Mouse (Mus musculus) neural tube, embryonic 14.5 days (tissue): ENCODE results near the gene Lsm2. TPM values are rescaled to one million over a fixed set of nuclear protein-coding genes. Genes with fewer than 3 reads are reported as not detected.
"Not testable (repeated sequence)": the region's sequence is repeated elsewhere in the genome, so short reads cannot be mapped to it uniquely, and the experiment has no call there.

Experiments
- ATAC-seq: fragments of 200-750 bp; cut with Nextera tagmentation; 2 replicates; pipeline ENCODE4 v1.8.0; 2017; ENCODE audit warnings: low read depth, mild to moderate bottlenecking, moderate TSS enrichment, moderate library complexity
- H3K27ac ChIP-seq: fragments of 300-500 bp; sonication (generic); 2 replicates; pipeline ENCODE4 v1.5.1; 2014; ENCODE audit warnings: low read depth, mild to moderate bottlenecking, control low read depth, low read length, moderate library complexity, mixed read lengths
- H3K27me3 ChIP-seq: fragments of 300-500 bp; sonication (generic); 2 replicates; pipeline ENCODE4 v1.6.1; 2014; ENCODE audit warnings: low read length; ENCODE audit not compliant: control insufficient read depth, insufficient read depth
- H3K36me3 ChIP-seq: fragments of 300-500 bp; sonication (generic); 2 replicates; pipeline ENCODE4 v1.6.1; 2014; ENCODE audit warnings: low read length, mixed read lengths; ENCODE audit not compliant: control insufficient read depth, insufficient read depth
- H3K4me1 ChIP-seq: fragments of 300-500 bp; sonication (generic); 2 replicates; pipeline ENCODE4 v1.6.1; 2014; ENCODE audit warnings: low read length; ENCODE audit not compliant: control insufficient read depth, insufficient read depth
- H3K4me2 ChIP-seq: fragments of 300-500 bp; sonication (generic); 2 replicates; pipeline ENCODE4 v1.6.1; 2014; ENCODE audit warnings: mild to moderate bottlenecking, low read depth, low read length, control low read depth
- H3K4me3 ChIP-seq: fragments of 300-500 bp; sonication (generic); 2 replicates; pipeline ENCODE4 v1.5.1; 2014; ENCODE audit warnings: low read depth, low read length, control low read depth, mixed read lengths
- H3K9ac ChIP-seq: fragments of 300-500 bp; sonication (generic); replicated peaks from 2 replicates; pipeline ENCODE4 v1.6.1; 2014; ENCODE audit warnings: low read depth, mild to moderate bottlenecking, control low read depth, low read length, mixed read lengths
- H3K9me3 ChIP-seq: fragments of 300-500 bp; sonication (generic); 2 replicates; pipeline ENCODE4 v1.6.1; 2016; ENCODE audit warnings: low read length; ENCODE audit not compliant: control insufficient read depth
- WGBS: fragments of 180-500 bp; shearing (Covaris S2); extraction: QIAGEN DNeasy Blood & Tissue Kit; methylation state at CpG from one replicate; pipeline ENCODE4 v1.1.7; 2014; 5-methylcytosine and 5-hydroxymethylcytosine counted together
- polyA plus RNA-seq: library from polyadenylated mRNA; unstranded; fragments of >200 nt; fragmentation: Nextera tagmentation; extraction: Ambion mirVana; gene quantifications from 2 replicates; pipeline ENCODE4 v1.2.1, GENCODE M21; 2014

Gene Lsm2
- polyA plus RNA-seq, 1 experiment from 2014 or later = 89.5 TPM

DNA sequence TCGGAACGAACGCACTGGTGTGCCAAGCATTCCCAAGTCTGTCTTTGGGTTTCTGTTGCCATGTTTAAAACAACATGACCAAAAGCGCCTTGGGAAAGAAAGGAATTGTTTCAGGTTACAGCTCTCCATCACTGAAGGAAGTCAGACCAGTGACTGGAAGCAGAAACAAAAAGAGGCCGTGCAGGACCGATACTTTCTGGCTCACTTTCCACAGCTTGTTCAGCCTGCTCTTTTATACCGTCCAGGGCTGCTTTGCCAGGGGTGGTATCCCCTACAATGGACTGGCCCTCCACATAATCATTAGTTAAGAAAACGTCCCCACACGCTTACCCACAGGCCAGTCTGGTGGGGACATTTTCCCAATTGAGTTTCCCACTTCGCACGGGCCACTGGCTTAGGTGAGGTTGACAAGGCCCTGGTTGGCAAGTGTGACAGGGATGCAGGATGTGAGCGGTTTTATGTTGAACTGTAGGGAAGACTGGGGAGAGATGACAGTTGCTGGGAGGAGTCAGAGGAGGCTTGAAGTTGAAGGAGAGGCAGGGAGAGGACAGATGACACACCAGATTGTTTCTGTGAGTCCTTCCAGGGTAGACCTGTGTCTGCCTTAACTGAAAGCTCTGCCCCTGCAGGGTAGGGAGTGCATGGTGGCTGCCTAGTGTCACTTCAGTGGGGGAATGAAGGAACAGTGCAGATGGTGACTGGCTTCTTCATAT is 20.6 kb downstream of the Lsm2 start:
- Histone ChIP-seq H3K9ac (peak overlapping the region; percentile 91; the same call in 1 of the 2 replicates), H3K4me2 (peak overlapping the region; percentile 99), H3K27ac (no peak overlapping the region), H3K27me3 (no peaks in the 10 kb centered on the region), H3K4me1 (peaks cover 17% of the 10 kb centered on the region), H3K9me3 (no peaks in the 10 kb centered on the region), H3K36me3 (peaks cover 15% of the 10 kb centered on the region; the same call in 1 of the 2 replicates), H3K4me3 (peak overlapping the region; percentile 70)
- no peak for ATAC-seq
- 13% methylated on average over 12 of the region's 12 CpGs for WGBS

DNA sequence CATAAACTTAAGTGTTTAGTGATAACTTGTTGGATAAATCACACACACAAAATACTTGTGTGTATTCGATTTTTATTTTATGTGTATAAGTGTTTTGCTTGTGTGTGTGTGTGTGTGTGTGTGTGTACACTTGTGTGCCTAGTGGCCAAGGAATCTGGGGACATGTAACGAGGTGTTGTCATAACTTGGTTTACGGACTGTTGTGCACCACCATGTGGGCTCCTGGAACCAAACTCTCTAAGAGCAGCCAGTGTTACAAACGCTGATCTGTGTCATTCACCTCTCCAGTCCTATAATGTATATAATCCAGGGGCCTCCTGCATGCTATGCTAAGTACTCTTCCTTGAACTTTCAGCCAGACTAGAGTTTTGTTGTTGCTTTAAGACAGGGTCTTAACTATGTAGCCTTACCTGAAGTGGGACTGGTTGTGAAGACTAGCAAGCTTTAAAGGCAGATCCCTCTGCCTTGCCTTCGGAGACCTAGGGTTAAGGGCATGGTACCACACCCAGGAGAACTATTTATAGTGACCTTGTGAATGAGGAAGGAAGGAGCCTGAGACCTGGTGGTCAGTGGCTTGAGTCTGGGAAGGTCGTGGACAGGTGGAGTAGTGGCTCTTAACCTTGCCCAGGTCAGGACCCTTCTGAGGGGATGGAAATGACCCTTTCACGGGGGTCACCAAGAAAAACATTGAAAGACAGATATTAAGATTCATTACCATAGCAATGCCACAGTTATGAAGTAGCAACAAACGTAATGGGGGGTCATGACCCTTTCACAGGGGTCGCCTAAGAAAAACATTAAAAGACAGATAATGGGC is 21.6 kb downstream of the Lsm2 start:
- no peak overlapping the region for H3K4me2 ChIP-seq

DNA sequence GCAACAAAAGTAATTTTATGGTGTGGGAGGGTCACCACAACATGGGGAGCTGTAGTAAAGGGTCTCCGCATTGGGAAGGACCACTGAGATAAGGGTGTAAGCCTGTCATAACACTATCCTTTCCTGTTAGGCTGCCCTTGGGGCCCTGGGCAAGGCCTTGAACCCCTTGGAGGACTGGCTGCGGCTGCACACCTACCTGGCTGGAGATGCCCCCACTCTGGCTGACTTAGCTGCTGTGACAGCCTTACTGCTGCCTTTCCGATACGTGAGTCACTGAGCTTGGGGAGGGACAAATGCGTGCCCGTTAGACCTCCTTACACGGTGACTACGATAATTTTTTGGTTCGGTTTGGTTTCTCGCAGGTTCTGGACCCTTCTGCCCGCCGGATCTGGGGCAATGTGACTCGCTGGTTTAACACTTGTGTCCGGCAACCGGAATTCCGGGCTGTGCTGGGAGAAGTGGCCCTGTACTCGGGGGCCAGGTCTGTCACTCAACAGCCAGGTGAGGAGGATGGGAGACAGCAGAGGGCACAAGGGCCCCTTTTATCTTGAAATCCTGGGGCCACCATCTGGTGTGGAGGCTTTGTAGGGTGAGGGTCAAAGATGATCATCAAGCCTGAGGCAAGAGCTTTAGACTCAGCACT is 22.5 kb downstream of the Lsm2 start:
- 97% methylated on average over 17 of the region's 17 CpGs for WGBS
- Histone ChIP-seq H3K4me2 (no peak overlapping the region), H3K36me3 (peaks cover 20% of the 10 kb centered on the region; the same call in 1 of the 2 replicates), H3K27ac (no peak overlapping the region), H3K4me1 (peaks cover 17% of the 10 kb centered on the region), H3K4me3 (no peak overlapping the region), H3K9me3 (no peaks in the 10 kb centered on the region), H3K9ac (no peak overlapping the region), H3K27me3 (no peaks in the 10 kb centered on the region)
- ATAC-seq = no peak

More for the DNA sequence above, 21.6 kb downstream of the Lsm2 start:
- no peaks in the 10 kb centered on the region for H3K27me3 ChIP-seq
- no peaks in the 10 kb centered on the region for H3K9me3 ChIP-seq
- H3K27ac ChIP-seq = no peak overlapping the region
- ATAC-seq = no peak
- no peak overlapping the region; the same call in 1 of the 2 replicates for H3K9ac ChIP-seq
- peaks cover 20% of the 10 kb centered on the region; the same call in 1 of the 2 replicates for H3K36me3 ChIP-seq
- H3K4me3 ChIP-seq = no peak overlapping the region
- 82% methylated on average over 9 of the region's 9 CpGs for WGBS
- peaks cover 17% of the 10 kb centered on the region for H3K4me1 ChIP-seq

DNA sequence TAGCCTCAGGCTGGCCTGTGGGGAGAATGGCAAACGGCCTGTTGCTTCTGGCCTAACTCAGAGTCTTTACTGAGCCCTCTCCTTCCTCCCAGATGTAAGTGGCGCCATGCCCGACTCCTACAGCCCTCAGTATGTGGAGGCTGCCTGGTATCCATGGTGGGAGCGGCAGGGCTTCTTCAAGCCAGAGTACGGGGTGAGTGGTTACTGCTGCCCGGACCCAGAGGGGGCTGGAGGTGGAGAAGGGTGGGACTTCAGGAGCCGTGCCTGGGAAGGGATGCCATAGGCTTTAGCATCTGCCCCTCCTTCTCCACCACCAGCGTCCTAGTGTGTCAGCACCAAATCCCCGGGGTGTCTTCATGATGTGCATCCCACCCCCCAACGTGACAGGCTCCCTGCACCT is 23.5 kb downstream of the Lsm2 start:
- no peak for ATAC-seq
- Histone ChIP-seq H3K27me3 (no peaks in the 10 kb centered on the region), H3K9ac (no peak overlapping the region), H3K4me2 (no peak overlapping the region), H3K9me3 (no peaks in the 10 kb centered on the region), H3K27ac (no peak overlapping the region), H3K4me3 (no peak overlapping the region), H3K4me1 (peaks cover 17% of the 10 kb centered on the region), H3K36me3 (peaks cover 24% of the 10 kb centered on the region)
- WGBS = 90% methylated on average over 10 of the region's 10 CpGs

DNA sequence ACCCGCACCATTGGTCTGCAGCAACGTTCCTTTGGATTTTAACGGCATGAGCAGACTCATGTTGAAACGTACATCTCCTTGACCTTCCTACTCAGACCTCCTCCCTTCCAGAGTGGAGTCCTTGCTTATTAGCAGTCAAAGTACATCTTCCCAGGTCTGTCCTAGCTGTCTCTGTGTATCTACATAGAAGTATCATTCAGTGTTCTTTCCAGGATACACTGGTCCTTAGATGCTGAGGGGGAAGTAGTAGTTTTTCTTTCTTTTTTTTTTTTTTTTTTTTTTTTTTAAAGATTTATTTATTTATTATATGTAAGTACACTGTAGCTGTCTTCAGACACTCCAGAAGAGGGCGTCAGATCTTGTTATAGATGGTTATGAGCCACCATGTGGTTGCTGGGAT is 24.2 kb downstream of the Lsm2 start:
- WGBS = 98% methylated on average over 4 of the region's 5 CpGs
- H3K9ac ChIP-seq, ATAC-seq, H3K4me3 ChIP-seq, H3K4me2 ChIP-seq, H3K9me3 ChIP-seq, H3K27me3 ChIP-seq, H3K27ac ChIP-seq: not testable (repeated sequence)
- peaks cover 17% of the 10 kb centered on the region for H3K4me1 ChIP-seq
- H3K36me3 ChIP-seq = peaks cover 31% of the 10 kb centered on the region

DNA sequence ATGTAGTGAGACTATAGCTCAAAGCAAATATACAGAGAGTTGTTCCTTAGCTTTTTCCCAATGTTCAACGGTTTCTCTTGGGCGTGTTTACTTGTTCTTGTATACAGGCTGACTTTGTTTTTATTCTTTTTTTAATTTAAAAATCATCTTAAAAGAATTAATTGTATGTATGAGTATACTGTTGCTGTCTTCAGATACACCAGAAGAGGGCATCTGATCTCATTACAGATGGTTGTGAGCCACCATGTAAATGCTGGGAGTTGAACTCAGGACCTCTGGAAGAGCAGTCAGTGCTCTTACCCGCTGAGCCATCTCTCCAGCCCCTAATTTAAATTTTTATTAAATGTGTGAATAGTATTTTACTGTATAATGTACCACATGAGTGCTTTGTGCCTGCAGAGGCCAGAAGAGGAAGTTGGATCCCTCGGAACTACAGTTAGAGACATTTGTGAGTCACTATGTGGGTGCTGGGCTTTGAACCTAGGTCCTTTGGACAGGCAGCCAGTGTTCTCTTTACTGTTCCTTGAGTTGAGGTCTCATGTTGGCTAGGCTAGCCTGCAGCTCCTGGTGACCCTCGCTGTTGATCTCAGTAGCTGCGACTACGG is 25.8 kb downstream of the Lsm2 start:
- ATAC-seq = no peak

DNA sequence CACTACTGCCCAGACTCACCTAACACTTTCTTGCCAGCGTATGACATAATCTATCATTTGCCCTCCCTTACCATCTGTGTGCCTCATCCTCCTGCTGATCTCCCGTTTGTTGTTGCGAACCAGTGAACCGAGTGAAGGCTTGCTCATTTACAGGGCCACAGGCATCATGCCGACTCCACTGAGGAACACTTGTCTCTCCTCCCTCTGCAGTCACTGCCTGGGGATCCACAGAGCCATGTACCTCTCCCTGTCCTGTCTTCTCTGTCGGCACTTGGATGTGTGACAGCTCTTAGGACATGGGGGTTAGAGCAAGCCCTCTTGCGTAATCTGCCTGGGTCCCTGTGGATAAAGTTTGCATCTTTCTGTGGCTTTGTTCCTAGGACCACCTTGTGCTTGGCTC is 27.9 kb downstream of the Lsm2 start:
- H3K4me3 ChIP-seq = no peak overlapping the region
- H3K27me3 ChIP-seq = no peaks in the 10 kb centered on the region
- H3K27ac ChIP-seq = no peak overlapping the region
- H3K4me2 ChIP-seq = no peak overlapping the region
- 86% methylated on average over 7 of the region's 7 CpGs for WGBS
- no peaks in the 10 kb centered on the region for H3K9me3 ChIP-seq
- ATAC-seq = no peak
- H3K9ac ChIP-seq = no peak overlapping the region
- peaks cover 67% of the 10 kb centered on the region for H3K36me3 ChIP-seq
- no peaks in the 10 kb centered on the region for H3K4me1 ChIP-seq

More for the DNA sequence above, 25.8 kb downstream of the Lsm2 start:
- Histone ChIP-seq H3K27ac (no peak overlapping the region), H3K9me3 (no peaks in the 10 kb centered on the region), H3K4me3 (no peak overlapping the region), H3K4me1 (peaks cover 8% of the 10 kb centered on the region), H3K36me3 (peaks cover 46% of the 10 kb centered on the region), H3K9ac (no peak overlapping the region), H3K27me3 (no peaks in the 10 kb centered on the region), H3K4me2 (no peak overlapping the region)
- 97% methylated on average over 7 of the region's 7 CpGs for WGBS

DNA sequence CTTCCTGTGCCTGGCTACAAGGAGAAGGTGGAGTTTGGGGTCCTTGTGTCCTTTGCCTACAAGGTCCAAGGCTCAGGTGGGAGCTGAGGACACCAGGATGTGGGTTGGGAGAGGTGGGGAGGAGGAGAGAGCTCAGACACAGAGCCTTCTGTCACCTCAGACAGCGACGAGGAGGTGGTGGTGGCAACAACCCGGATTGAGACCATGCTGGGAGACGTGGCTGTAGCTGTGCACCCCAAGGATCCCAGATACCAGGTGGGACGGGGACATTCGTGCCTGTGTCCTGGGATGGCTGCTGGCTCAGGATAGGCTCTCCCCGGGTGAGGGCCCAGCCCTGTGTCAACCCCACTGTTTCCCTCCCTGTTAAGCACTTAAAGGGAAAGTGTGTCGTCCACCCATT is 29.8 kb downstream of the Lsm2 start:
- no peaks in the 10 kb centered on the region for H3K27me3 ChIP-seq
- peaks cover 71% of the 10 kb centered on the region for H3K36me3 ChIP-seq
- no peaks in the 10 kb centered on the region for H3K9me3 ChIP-seq
- H3K4me1 ChIP-seq = no peaks in the 10 kb centered on the region
- H3K9ac ChIP-seq = no peak overlapping the region
- H3K4me2 ChIP-seq = no peak overlapping the region
- ATAC-seq = no peak
- 95% methylated on average over 8 of the region's 8 CpGs for WGBS
- H3K27ac ChIP-seq = no peak overlapping the region
- H3K4me3 ChIP-seq = no peak overlapping the region
